Mouse (Mus musculus): ENCODE measurements at regions not wholly inside any gene's neighbourhood (a gene's known extent, or its start where the extent isn't known, plus 50 kb on each side); places are given as distances from the start of the nearest gene placed in this dataset.

DNA sequence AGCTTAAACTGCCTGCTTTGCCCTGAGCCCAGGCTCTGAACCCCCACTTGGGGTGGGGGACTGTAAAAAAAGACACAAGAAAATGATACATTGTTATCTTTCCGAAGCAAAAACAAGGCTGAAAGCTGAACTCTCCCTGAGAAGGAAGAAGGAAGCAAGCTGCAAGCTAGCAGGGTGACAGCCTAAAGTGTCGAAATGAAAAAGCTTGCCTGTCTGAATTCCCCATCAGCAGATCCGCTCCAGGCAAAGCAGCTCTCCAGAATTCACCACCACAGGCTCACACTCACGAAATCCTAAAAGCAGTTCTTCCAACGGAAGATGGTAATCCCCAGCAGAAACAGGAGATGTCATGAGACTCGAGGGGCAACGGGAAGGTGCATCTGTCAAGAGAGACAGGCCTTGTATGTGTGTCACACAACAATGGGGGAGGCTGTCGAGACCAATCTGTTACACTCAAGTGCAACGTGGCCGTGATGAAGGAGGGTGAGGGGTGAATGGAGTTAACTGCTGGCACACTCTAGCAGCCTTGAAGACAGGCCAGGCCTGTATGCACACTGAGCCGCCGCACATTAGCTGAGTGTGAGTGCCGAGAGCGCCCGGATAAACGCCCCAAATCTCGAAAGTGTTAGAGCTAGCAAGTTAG is 139.5 kb upstream of the A530016L24Rik start:
- H3K9ac ChIP-seq = no peak overlapping the region
- peaks cover 34% of the 10 kb centered on the region for H3K4me1 ChIP-seq (replicated peaks)
- peaks cover 6% of the 10 kb centered on the region; the same call in 1 of the 2 replicates for H3K9me3 ChIP-seq (replicated peaks)
- H3K4me2 ChIP-seq = peak overlapping the region; percentile 46; the same call in 1 of the 2 replicates
- H3K27ac ChIP-seq (ENCODE audit: poor library complexity, severe bottlenecking) = peak overlapping the region; percentile 29; the same call in 1 of the 2 replicates
- no peak for ATAC-seq (ENCODE audit: insufficient number of reproducible peaks, low FRiP score)
- H3K4me3 ChIP-seq = no peak overlapping the region
- H3K27me3 ChIP-seq (replicated peaks) = no peaks in the 10 kb centered on the region
- H3K36me3 ChIP-seq = no peaks in the 10 kb centered on the region
- 28% methylated on average over 17 of the region's 17 CpGs for WGBS

DNA sequence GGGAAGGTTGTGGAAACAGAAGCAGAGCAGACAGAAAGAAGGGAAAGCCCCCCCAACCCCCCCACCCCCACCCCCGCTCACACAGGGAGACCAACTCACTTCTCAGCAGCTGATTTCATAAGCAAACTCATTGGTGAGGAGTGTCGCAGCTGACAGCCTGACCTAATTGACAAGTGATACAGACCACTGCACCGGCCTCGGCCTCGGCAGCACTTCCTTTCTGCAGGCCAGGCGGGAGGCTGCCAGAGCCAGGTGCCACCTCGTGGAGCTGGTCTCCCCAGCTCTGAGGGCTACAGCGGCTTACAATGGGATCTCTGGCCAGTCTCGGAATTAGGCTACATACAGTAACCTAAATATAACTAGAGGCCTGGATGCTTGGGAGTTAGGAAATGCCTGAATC is 138.5 kb upstream of the A530016L24Rik start:
- H3K36me3 ChIP-seq = no peaks in the 10 kb centered on the region

DNA sequence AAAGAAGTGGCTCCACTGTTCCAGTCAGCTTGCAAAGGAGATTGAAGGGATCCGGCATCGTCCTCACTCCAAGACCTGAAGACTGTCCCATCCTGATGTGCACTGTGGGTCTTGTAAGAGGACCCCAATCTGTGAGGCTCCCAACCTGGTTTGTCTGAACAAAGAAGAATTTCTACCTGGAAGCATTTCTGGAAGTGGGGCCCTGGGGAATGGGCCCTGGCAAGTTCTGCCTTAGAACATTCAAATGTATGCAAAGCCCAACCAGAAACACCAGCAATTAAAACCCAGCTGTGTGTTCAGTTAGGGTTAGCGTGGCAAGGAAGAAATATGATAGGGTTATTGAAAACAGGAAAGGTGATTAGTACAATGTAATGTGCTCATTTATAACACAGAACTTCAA is 125.9 kb upstream of the A530016L24Rik start:
- no peak overlapping the region for H3K4me2 ChIP-seq
- no peak overlapping the region for H3K9ac ChIP-seq
- H3K36me3 ChIP-seq = no peaks in the 10 kb centered on the region
- WGBS = 73% methylated on average over 3 of the region's 3 CpGs
- H3K27me3 ChIP-seq (replicated peaks) = no peaks in the 10 kb centered on the region
- peaks cover 13% of the 10 kb centered on the region; the same call in 1 of the 2 replicates for H3K9me3 ChIP-seq (replicated peaks)
- no peak overlapping the region for H3K27ac ChIP-seq (ENCODE audit: poor library complexity, severe bottlenecking)
- no peak for ATAC-seq (ENCODE audit: insufficient number of reproducible peaks, low FRiP score)
- no peaks in the 10 kb centered on the region for H3K4me1 ChIP-seq (replicated peaks)
- H3K4me3 ChIP-seq = no peak overlapping the region

More for the DNA sequence above, 138.5 kb upstream of the A530016L24Rik start:
- ATAC-seq (ENCODE audit: insufficient number of reproducible peaks, low FRiP score) = peak; percentile 22; the same call in 1 of the 2 replicates
- 10% methylated on average over 9 of the region's 9 CpGs for WGBS
- Histone ChIP-seq H3K9me3 (replicated peaks) (peaks cover 6% of the 10 kb centered on the region; the same call in 1 of the 2 replicates), H3K4me2 (peak overlapping the region; percentile 46), H3K27me3 (replicated peaks) (no peaks in the 10 kb centered on the region), H3K4me1 (replicated peaks) (peaks cover 25% of the 10 kb centered on the region), H3K4me3 (no peak overlapping the region), H3K9ac (0 out of 2 replicates have a peak overlapping the region, but pooled peaks have one; percentile 35), H3K27ac (ENCODE audit: poor library complexity, severe bottlenecking) (no peak overlapping the region)

DNA sequence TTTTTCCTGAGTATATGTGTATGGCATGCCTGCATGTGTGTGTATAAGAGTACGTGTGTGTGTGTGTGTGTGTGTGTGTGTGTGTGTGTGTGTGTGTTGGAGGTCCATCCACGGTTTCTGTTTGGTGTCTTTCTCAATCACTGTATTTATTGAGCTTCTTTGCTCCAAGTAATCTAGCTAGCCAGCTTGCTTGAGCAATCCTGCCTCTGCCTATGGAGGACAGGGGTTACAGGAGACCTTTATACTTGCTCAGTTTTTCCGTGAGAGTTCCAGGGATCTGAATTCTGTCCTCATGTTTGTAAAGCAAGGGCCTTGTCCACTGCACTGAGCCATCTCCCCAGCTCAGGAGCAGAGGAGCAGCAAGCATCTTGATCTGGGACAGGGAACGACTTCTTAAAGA is 122.0 kb upstream of the A530016L24Rik start:
- peaks cover 13% of the 10 kb centered on the region; the same call in 1 of the 2 replicates for H3K9me3 ChIP-seq (replicated peaks)
- 69% methylated on average over 4 of the region's 4 CpGs for WGBS
- no peak overlapping the region for H3K27ac ChIP-seq (ENCODE audit: poor library complexity, severe bottlenecking)
- no peak overlapping the region for H3K4me2 ChIP-seq
- H3K4me3 ChIP-seq = no peak overlapping the region
- H3K27me3 ChIP-seq (replicated peaks) = peaks cover 3% of the 10 kb centered on the region; the same call in 1 of the 2 replicates
- no peak for ATAC-seq (ENCODE audit: insufficient number of reproducible peaks, low FRiP score)
- H3K4me1 ChIP-seq (replicated peaks) = no peaks in the 10 kb centered on the region
- no peaks in the 10 kb centered on the region for H3K36me3 ChIP-seq
- H3K9ac ChIP-seq = no peak overlapping the region

DNA sequence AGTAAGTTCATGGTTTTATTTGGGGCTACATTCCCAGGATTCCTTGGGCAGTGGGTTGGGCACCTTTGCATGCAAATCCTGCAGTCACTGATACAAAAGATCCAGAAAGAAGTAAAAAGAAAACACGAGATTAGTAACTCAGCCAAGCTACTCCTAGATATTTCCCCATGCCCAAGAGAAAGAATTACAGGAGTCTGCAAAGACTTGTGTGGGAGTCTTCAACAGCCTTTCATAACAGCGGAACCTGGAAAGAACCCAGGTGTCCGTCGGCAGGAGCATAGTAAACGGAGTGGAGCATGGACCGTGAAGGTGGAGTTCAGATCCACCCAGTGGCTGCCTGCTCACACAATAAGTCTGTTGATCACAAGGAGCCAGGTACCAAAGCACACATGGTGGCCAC is 121.1 kb upstream of the A530016L24Rik start:
- Histone ChIP-seq H3K9me3 (replicated peaks) (peaks cover 13% of the 10 kb centered on the region; the same call in 1 of the 2 replicates), H3K9ac (no peak overlapping the region), H3K36me3 (no peaks in the 10 kb centered on the region), H3K27ac (ENCODE audit: poor library complexity, severe bottlenecking) (no peak overlapping the region), H3K4me1 (replicated peaks) (no peaks in the 10 kb centered on the region), H3K4me3 (no peak overlapping the region), H3K27me3 (replicated peaks) (peaks cover 3% of the 10 kb centered on the region; the same call in 1 of the 2 replicates), H3K4me2 (no peak overlapping the region)
- WGBS = 71% methylated on average over 6 of the region's 6 CpGs
- ATAC-seq (ENCODE audit: insufficient number of reproducible peaks, low FRiP score) = no peak

DNA sequence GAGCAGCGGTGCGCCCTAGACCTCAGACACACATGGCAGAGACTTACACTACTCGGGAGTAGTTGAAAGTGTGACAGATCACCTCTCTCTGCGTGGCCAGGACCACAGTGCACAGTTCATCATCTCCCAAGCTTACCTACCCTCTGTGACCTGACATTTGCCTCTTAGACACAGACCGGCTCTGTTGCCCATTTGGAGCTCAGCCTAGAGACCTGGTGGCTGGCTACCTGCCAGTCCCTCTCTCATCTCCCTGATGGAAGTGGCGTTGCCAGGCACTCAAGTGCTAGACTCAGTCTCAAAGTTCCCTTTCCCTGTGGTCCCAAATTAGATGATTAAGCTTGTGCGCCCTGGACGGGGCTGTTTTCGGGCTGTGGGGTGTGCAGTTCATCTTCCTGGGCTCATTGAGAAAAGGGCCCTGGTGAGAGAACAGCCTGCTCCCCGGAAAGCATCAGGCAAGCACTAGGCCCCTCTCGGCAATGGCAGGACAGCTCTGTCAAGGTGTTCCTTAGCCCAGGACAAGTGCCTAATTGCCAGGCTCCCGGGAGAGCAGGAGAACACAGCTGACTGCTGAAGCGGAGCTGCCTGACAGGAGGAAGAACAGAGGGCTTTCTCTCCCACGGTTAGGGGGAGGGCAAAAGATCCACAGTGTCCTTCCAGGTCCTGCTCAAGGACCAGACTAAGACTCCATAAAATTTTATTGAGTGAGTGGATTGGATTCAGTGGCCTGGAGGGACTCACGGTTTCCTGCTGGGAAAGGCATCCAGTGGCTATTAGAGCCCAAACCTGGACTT is 119.5 kb upstream of the A530016L24Rik start:
- no peaks in the 10 kb centered on the region for H3K4me1 ChIP-seq (replicated peaks)
- ATAC-seq (ENCODE audit: insufficient number of reproducible peaks, low FRiP score) = no peak
- 62% methylated on average over 15 of the region's 15 CpGs for WGBS
- H3K27ac ChIP-seq (ENCODE audit: poor library complexity, severe bottlenecking) = no peak overlapping the region
- no peak overlapping the region for H3K9ac ChIP-seq
- H3K4me2 ChIP-seq = no peak overlapping the region
- no peaks in the 10 kb centered on the region for H3K36me3 ChIP-seq
- H3K9me3 ChIP-seq (replicated peaks) = peaks cover 9% of the 10 kb centered on the region; the same call in 1 of the 2 replicates
- no peak overlapping the region for H3K4me3 ChIP-seq
- peaks cover 3% of the 10 kb centered on the region; the same call in 1 of the 2 replicates for H3K27me3 ChIP-seq (replicated peaks)

DNA sequence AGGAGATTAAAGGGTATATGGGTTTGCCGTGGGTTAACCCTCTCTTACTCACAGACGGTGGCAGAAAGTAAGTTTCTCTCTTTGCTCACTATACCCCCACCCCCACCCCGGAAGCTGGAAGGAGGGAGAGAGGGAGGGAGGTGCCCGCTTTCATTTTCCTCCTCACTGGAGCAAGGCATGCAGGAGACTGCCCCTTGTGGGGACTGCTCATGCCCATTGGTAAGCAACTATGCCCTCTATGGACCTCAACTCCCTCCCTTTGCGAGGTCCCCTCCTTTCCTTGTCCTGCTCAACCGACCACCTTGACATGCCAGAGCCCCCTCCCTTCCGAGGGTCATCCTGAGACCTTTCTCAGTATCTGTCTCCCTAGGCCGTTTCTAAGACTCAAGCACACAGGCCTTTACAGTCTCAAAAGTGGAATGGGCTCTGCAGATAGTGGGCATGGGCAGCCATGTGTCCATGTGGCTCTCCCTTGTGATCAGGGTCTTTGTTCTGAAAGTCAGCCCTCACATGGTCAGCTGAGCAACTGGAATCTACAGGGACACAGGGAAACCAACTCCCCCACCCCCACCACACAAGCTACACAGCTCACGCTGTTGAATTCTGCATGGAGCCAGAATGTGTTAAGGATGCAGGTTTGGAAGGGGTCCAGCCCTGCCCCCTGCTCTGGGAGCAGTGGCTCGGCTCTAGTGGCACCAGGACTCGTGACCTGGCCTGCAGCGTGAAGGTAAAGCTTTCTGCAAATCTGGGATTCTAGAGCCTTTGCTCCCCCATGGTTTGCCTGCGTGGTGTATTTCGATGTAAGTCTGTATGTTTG is 116.8 kb upstream of the A530016L24Rik start:
- Histone ChIP-seq H3K4me2 (no peak overlapping the region), H3K27ac (ENCODE audit: poor library complexity, severe bottlenecking) (no peak overlapping the region), H3K27me3 (replicated peaks) (peaks cover 14% of the 10 kb centered on the region), H3K9me3 (replicated peaks) (no peaks in the 10 kb centered on the region), H3K4me3 (no peak overlapping the region), H3K9ac (no peak overlapping the region), H3K4me1 (replicated peaks) (no peaks in the 10 kb centered on the region), H3K36me3 (no peaks in the 10 kb centered on the region)
- 73% methylated on average over 14 of the region's 14 CpGs for WGBS
- ATAC-seq (ENCODE audit: insufficient number of reproducible peaks, low FRiP score) = no peak

DNA sequence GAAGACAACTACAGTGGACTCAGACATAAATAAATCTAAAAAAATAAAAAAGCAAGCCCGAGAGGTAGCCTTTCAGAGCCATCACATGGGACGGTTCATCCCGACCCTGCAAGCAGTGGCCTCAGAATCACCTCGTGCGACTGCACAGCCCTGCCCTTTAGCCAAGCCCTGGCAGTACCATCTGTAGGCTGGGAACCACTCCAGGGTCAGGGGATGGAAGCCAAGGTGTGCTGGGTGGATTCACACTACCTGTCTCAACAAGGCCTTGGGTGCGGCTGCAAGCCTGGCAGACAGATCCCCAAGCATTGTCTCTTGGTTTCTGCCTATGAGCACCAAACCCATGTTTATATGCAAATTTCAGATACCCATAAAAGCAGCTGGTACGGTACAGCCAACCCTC is 115.3 kb upstream of the A530016L24Rik start:
- Histone ChIP-seq H3K9ac (no peak overlapping the region), H3K4me2 (no peak overlapping the region), H3K27me3 (replicated peaks) (peaks cover 12% of the 10 kb centered on the region), H3K36me3 (no peaks in the 10 kb centered on the region), H3K9me3 (replicated peaks) (no peaks in the 10 kb centered on the region), H3K4me1 (replicated peaks) (no peaks in the 10 kb centered on the region), H3K4me3 (no peak overlapping the region), H3K27ac (ENCODE audit: poor library complexity, severe bottlenecking) (no peak overlapping the region)
- ATAC-seq (ENCODE audit: insufficient number of reproducible peaks, low FRiP score) = no peak
- 83% methylated on average over 7 of the region's 7 CpGs for WGBS

DNA sequence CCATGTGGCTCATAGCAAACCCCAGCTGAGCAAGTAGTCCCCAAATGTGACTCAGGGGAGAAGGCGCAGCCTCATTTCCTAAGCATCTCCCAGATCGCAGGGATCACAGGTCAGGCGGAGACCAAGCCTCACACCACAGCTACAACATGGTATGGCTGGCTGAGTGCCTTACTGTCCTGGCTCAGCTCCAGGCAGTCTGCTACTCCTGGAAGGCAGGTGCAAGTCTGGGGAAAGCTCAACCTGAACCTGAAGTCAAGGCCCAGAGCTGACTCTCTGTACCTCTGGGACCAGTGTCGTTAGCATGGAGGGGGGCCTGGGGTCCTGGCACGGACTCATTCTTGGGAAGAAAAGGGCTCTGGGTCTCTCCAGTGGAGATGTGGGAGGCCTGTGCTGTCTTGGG is 113.0 kb upstream of the A530016L24Rik start:
- 78% methylated on average over 5 of the region's 5 CpGs for WGBS
- Histone ChIP-seq H3K4me3 (no peak overlapping the region), H3K36me3 (no peaks in the 10 kb centered on the region), H3K4me2 (no peak overlapping the region), H3K9ac (no peak overlapping the region), H3K9me3 (replicated peaks) (no peaks in the 10 kb centered on the region), H3K4me1 (replicated peaks) (no peaks in the 10 kb centered on the region), H3K27me3 (replicated peaks) (peaks cover 11% of the 10 kb centered on the region), H3K27ac (ENCODE audit: poor library complexity, severe bottlenecking) (no peak overlapping the region)
- ATAC-seq (ENCODE audit: insufficient number of reproducible peaks, low FRiP score) = no peak

DNA sequence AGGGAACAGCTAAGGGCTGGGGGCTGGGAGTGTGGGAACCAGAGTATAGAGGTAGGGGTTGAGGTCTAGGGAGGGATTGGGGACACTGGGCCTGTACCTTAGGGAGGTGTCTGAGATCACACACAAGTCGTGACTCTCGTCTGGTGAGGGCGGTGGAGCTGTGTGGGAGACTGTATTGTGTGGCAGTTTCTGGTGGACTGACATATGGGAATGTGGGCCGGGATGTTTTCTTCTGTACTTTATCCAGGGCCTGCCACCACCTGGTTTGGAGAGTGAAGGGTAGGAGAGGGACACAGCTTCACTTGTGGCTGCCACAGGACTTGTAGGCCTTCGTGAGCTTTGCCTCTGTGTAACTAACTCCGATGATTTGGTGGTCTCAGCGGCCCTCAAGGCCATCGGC is 112.5 kb upstream of the A530016L24Rik start:
- H3K27ac ChIP-seq (ENCODE audit: poor library complexity, severe bottlenecking) = no peak overlapping the region
- no peaks in the 10 kb centered on the region for H3K36me3 ChIP-seq
- H3K4me2 ChIP-seq = no peak overlapping the region
- no peak for ATAC-seq (ENCODE audit: insufficient number of reproducible peaks, low FRiP score)
- H3K9ac ChIP-seq = no peak overlapping the region
- H3K27me3 ChIP-seq (replicated peaks) = peaks cover 13% of the 10 kb centered on the region
- H3K4me3 ChIP-seq = no peak overlapping the region
- H3K4me1 ChIP-seq (replicated peaks) = no peaks in the 10 kb centered on the region
- no peaks in the 10 kb centered on the region for H3K9me3 ChIP-seq (replicated peaks)
- WGBS = 81% methylated on average over 8 of the region's 8 CpGs

All from heart, embryonic 12.5 days (tissue).